Mouse (Mus musculus) ES-E14 (cell line): ENCODE data around the gene Fbln1. TPM values are rescaled to one million over a fixed set of nuclear protein-coding genes. Genes with fewer than 3 reads are reported as not detected.

Experiments used
- DNase-seq: peaks from one replicate; pipeline ENCODE4 v3.0.0-alpha.2; 2013; ENCODE audit warnings: low read depth, low spot score
- H3K27ac ChIP-seq: 2 replicates; pipeline ENCODE4 v1.5.1; 2012; ENCODE audit warnings: low read depth, mild to moderate bottlenecking, low read length, moderate library complexity, mixed read lengths; ENCODE audit not compliant: poor library complexity, insufficient read depth, severe bottlenecking
- H3K36me3 ChIP-seq: 2 replicates; pipeline ENCODE4 v1.6.1; 2012; ENCODE audit warnings: mild to moderate bottlenecking, low read length, moderate library complexity, mixed read lengths; ENCODE audit not compliant: control insufficient read depth, poor library complexity, insufficient read depth, severe bottlenecking
- H3K4me1 ChIP-seq, 2 experiments: fragments of 150-350 bp in 1 of 2; sonication (generic) in 1 of 2; 2 replicates each; pipeline ENCODE4 v1.6.1; 2012; ENCODE audit warnings: low read length in 2 of 2, mild to moderate bottlenecking in 1 of 2, mixed read lengths in 1 of 2; ENCODE audit not compliant: control insufficient read depth in 2 of 2, insufficient read depth in 2 of 2, poor library complexity in 1 of 2
- H3K4me3 ChIP-seq, 2 experiments: fragments of 150-350 bp in 1 of 2; sonication (generic) in 1 of 2; 2 replicates each; pipeline ENCODE4 v1.5.1; 2012; ENCODE audit warnings: low read length in 2 of 2, low read depth in 1 of 2, mild to moderate bottlenecking in 1 of 2, mixed read lengths in 1 of 2; ENCODE audit not compliant: insufficient read depth in 1 of 2, poor library complexity in 1 of 2, severe bottlenecking in 1 of 2
- H3K9ac ChIP-seq: 2 replicates; pipeline ENCODE4 v1.6.1; 2012; ENCODE audit warnings: low read depth, mild to moderate bottlenecking, low read length, mixed read lengths; ENCODE audit not compliant: poor library complexity, insufficient read depth, severe bottlenecking
- H3K9me3 ChIP-seq: fragments of 150-350 bp; sonication (generic); 2 replicates; pipeline ENCODE4 v1.6.1; 2012; ENCODE audit warnings: low read depth, mild to moderate bottlenecking, low read length; ENCODE audit not compliant: control insufficient read depth, insufficient read depth
- CHD2 ChIP-seq: IDR thresholded peaks from 2 replicates; pipeline ENCODE4 v1.6.1; 2014; ENCODE audit warnings: mild to moderate bottlenecking, low read depth, low read length, inconsistent platforms
- HCFC1 ChIP-seq: IDR thresholded peaks from 2 replicates; pipeline ENCODE4 v1.6.1; 2012; ENCODE audit warnings: low read length, inconsistent platforms, borderline replicate concordance; ENCODE audit not compliant: insufficient read depth
- MAFK ChIP-seq: IDR thresholded peaks from 2 replicates; pipeline ENCODE4 v1.6.1; 2014; ENCODE audit warnings: mild to moderate bottlenecking, low read depth, low read length, inconsistent platforms; ENCODE audit not compliant: insufficient read depth
- ZC3H11A ChIP-seq: IDR thresholded peaks from 2 replicates; pipeline ENCODE4 v1.6.1; 2012; ENCODE audit warnings: low read depth, mild to moderate bottlenecking, inconsistent platforms, low read length, borderline replicate concordance
- ZNF384 ChIP-seq: IDR thresholded peaks from 2 replicates; pipeline ENCODE4 v1.6.1; 2012; ENCODE audit warnings: low read depth, low read length, inconsistent platforms
- in situ Hi-C, 2 experiments: fragments of 600-800 bp; cut with MboI; formaldehyde crosslinking; loops; one replicate each; pipeline ENCODE4 v1.15.1; 2025; ENCODE audit warnings: low sequenced_read_pairs in 2 of 2, inconsistent platforms in 1 of 2; ENCODE audit not compliant: unreplicated experiment in 2 of 2
- total RNA-seq: library from RNA; depleted of rRNA; stranded (reverse); fragments of 300-350 nt; gene quantifications from 2 replicates; pipeline ENCODE4 v1.2.3, GENCODE M21; 2012

The Fbln1 gene
- total RNA-seq, 1 experiment = 99.6 TPM

- Histone ChIP-seq H3K9ac (no peak overlapping the region), H3K36me3 (no peaks in the 10 kb centered on the region), H3K27ac (no peak overlapping the region), H3K4me1 (no peaks in the 10 kb centered on the region), H3K9me3 (no peaks in the 10 kb centered on the region), H3K4me3 (no peak overlapping the region)
- in situ Hi-C loops = no loop called here
- TF ChIP-seq HCFC1 (no peak), ZC3H11A (no peak), CHD2 (no peak), ZNF384 (no peak), MAFK (no peak)
- no peak for DNase-seq
Measured at GRCm38 (mm10) chr15:85174060-85174459, 31.7 kb upstream of the Fbln1 start.

GRCm38 (mm10) chr15:85177576-85177975, 28.2 kb upstream of the Fbln1 start:
- H3K4me1 ChIP-seq = no peaks in the 10 kb centered on the region
- peak; percentile 95 for DNase-seq
- in situ Hi-C loops = no loop called here
- no peak overlapping the region for H3K27ac ChIP-seq
- TF ChIP-seq CHD2 (no peak), ZNF384 (no peak), HCFC1 (no peak), ZC3H11A (no peak), MAFK (no peak)
- no peak overlapping the region for H3K4me3 ChIP-seq
- H3K9me3 ChIP-seq = no peaks in the 10 kb centered on the region
- no peaks in the 10 kb centered on the region for H3K36me3 ChIP-seq
- no peak overlapping the region for H3K9ac ChIP-seq

DNA sequence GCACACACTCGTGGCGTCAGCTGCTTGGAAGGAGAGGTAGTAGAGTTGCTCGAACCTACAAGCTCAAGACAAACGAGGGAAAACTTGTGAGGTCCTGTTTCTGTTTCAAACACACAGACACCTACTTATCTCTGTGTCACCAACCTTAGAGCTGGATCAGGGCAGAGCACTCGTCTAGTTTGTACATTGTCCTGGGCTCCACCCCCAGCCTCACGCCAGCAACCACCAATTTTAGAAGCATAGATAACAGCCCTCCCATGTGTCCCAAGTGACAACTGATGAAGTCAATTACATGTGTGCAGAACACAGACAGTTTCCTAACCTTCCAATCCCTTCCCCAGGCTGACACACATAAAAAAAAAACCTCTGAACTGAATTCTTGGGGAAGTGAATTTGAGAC, 27.6 kb upstream of the Fbln1 start:
- Histone ChIP-seq H3K4me1 (no peaks in the 10 kb centered on the region), H3K36me3 (no peaks in the 10 kb centered on the region), H3K27ac (no peak overlapping the region), H3K9ac (no peak overlapping the region), H3K9me3 (no peaks in the 10 kb centered on the region), H3K4me3 (no peak overlapping the region)
- in situ Hi-C loops = no loop called here
- DNase-seq = no peak
- TF ChIP-seq CHD2 (no peak), HCFC1 (no peak), MAFK (no peak), ZC3H11A (no peak)

- no peaks in the 10 kb centered on the region for H3K36me3 ChIP-seq
- no peak overlapping the region for H3K27ac ChIP-seq
- TF ChIP-seq MAFK = no peak
- no peak for TF ChIP-seq CHD2
- TF ChIP-seq ZC3H11A = no peak
- no peak for TF ChIP-seq HCFC1
- no peak for TF ChIP-seq ZNF384
- in situ Hi-C loops = no loop called here
- H3K9me3 ChIP-seq = no peaks in the 10 kb centered on the region
- DNase-seq = no peak
- no peak overlapping the region for H3K9ac ChIP-seq
- H3K4me1 ChIP-seq = no peaks in the 10 kb centered on the region
- no peak overlapping the region for H3K4me3 ChIP-seq
Measured at GRCm38 (mm10) chr15:85179528-85180180, 26.1 kb upstream of the Fbln1 start.

DNA sequence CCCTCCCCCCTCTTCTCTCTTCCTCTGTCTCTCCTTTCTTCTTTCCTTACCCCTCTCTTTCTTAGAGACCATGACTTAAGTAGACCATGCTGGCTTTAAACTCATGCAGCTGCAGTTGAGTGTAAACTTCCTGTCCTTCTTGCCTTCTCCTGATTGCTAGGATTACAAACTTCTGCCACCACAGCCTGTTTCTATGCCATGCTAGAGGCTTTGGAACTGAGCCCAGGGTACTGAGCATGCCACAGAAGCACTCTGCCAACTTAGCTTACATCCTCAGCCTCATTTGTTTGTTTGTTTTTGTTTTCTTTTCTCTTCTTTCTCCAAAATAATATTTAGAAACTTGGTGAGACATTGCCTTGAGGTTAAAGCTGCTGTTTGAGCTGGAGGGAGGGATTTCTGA, 25.4 kb upstream of the Fbln1 start:
- TF ChIP-seq MAFK (no peak), ZNF384 (no peak), CHD2 (no peak), HCFC1 (no peak), ZC3H11A (no peak)
- Histone ChIP-seq H3K9me3 (no peaks in the 10 kb centered on the region), H3K36me3 (no peaks in the 10 kb centered on the region), H3K4me3 (no peak overlapping the region), H3K4me1 (no peaks in the 10 kb centered on the region), H3K27ac (no peak overlapping the region), H3K9ac (no peak overlapping the region)
- in situ Hi-C loops = no loop called here
- DNase-seq = no peak
